Mouse (Mus musculus) testis, adult 2 months (tissue): ENCODE data around the gene Heg1.

Source experiments
- CTCF ChIP-seq: fragments of 200-500 bp; IDR thresholded peaks from 2 replicates; pipeline ENCODE4 v1.5.1; 2012; ENCODE audit warnings: low read depth, mild to moderate bottlenecking, inconsistent platforms, low read length, moderate library complexity; ENCODE audit not compliant: control insufficient read depth, insufficient read depth, insufficient replicate concordance
- POLR2A ChIP-seq: fragments of 200-500 bp; IDR thresholded peaks from 2 replicates; pipeline ENCODE4 v1.6.1; 2012; ENCODE audit warnings: low read depth, mild to moderate bottlenecking, inconsistent platforms, low read length, moderate library complexity; ENCODE audit not compliant: control insufficient read depth

GRCm38 (mm10) chr16:33784547-33784946 lies 100.4 kb downstream of the Heg1 start:
- no peak for TF ChIP-seq POLR2A
- no peak for TF ChIP-seq CTCF
